Mouse (Mus musculus) small intestine, adult 2 months (tissue): ENCODE data around the gene Tsc22d2.

Experiments used
- CTCF ChIP-seq: fragments of 200-500 bp; IDR thresholded peaks from 2 replicates; pipeline ENCODE4 v1.5.1; 2012; ENCODE audit warnings: low read depth, mild to moderate bottlenecking, control low read depth, inconsistent platforms, low read length, moderate library complexity, mixed read lengths; ENCODE audit not compliant: insufficient replicate concordance, insufficient read length; ENCODE audit errors: extremely low read depth
- POLR2A ChIP-seq: fragments of 200-500 bp; IDR thresholded peaks from 2 replicates; pipeline ENCODE4 v1.6.1; 2012; ENCODE audit warnings: low read depth, mild to moderate bottlenecking, control low read depth, inconsistent platforms, low read length, moderate library complexity

DNA sequence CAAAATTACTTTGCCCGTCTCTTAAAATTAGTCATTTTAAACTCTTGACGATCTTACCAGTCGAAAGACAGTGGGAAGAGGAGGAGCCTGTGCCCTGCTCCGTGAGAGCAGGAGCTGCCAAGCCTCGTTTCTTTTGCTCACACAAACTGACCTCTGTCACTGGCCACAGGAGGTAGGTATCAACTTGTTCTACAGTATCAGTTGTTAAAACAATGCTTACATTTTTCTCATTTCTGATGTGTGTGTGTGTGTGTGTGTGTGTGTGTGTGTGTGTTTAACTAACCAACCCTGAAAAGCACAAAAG, 41.7 kb upstream of the Tsc22d2 start:
- TF ChIP-seq CTCF (no peak), POLR2A (no peak)
